Mouse (Mus musculus) small intestine, adult 2 months (tissue): Measurements from ENCODE around the gene Whrn.

Experiments
- CTCF ChIP-seq: fragments of 200-500 bp; IDR thresholded peaks from 2 replicates; pipeline ENCODE4 v1.5.1; 2012; ENCODE audit warnings: low read depth, mild to moderate bottlenecking, control low read depth, inconsistent platforms, low read length, moderate library complexity, mixed read lengths; ENCODE audit not compliant: insufficient replicate concordance, insufficient read length; ENCODE audit errors: extremely low read depth
- POLR2A ChIP-seq: fragments of 200-500 bp; IDR thresholded peaks from 2 replicates; pipeline ENCODE4 v1.6.1; 2012; ENCODE audit warnings: low read depth, mild to moderate bottlenecking, control low read depth, inconsistent platforms, low read length, moderate library complexity

DNA sequence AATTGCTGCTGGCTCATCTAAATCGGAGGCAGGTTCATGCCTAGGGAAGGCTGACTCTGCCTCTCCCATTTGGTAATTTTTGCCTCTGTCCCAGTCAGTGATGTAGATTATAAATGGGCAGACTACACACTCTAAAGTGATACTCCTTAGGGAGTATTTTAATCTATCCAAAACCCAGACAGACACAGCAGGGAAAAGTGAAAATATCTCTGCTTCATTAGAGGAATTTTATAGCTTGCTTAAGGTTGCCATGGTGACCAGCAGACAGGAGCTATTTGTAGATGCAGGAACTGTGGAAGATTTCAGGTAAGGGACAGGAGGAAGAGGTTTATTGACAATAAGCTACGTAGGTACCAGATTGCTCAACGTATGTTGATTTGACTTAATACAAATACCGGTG, 41.8 kb upstream of the Whrn start:
- TF ChIP-seq POLR2A (no peak), CTCF (no peak)
